Mouse (Mus musculus) megakaryocyte progenitor cell, adult 5-6 weeks (primary cell): ENCODE data around the gene Kif22. TPM values are rescaled to one million over a fixed set of nuclear protein-coding genes. Genes with fewer than 3 reads are reported as not detected.
A peak's percentile ranks its signal among the peaks of the same experiment; 100 is the strongest.

Experiments
- ATAC-seq: replicated peaks from 2 replicates; pipeline ENCODE4 v1.8.0; 2016; ENCODE audit warnings: mild to moderate bottlenecking, moderate TSS enrichment, inconsistent platforms; ENCODE audit not compliant: poor library complexity
- total RNA-seq, 2 experiments: library from RNA; stranded (forward) in 1 of 2; stranded (reverse) in 1 of 2; fragments of 157-497, 149-512 nt in 1 of 2; fragments of 200-1000 nt in 1 of 2; gene quantifications; 2 replicates each; pipeline versions ENCODE4 v1.2.3 to v1.2.4; 2015 to 2017

Gene Kif22
- total RNA-seq, 2 experiments from 2014 or later, result 67.8 to 89.8 TPM

GRCm38 (mm10) chr7:126996449-126996848 lies 45.8 kb downstream of the Kif22 start:
- ATAC-seq, result no peak

- no peak for ATAC-seq
Observed at GRCm38 (mm10) chr7:126988816-126989215, 53.5 kb downstream of the Kif22 start.

- ATAC-seq, result peak; percentile 74
Observed at GRCm38 (mm10) chr7:126986319-126986718, 56.0 kb downstream of the Kif22 start.

DNA sequence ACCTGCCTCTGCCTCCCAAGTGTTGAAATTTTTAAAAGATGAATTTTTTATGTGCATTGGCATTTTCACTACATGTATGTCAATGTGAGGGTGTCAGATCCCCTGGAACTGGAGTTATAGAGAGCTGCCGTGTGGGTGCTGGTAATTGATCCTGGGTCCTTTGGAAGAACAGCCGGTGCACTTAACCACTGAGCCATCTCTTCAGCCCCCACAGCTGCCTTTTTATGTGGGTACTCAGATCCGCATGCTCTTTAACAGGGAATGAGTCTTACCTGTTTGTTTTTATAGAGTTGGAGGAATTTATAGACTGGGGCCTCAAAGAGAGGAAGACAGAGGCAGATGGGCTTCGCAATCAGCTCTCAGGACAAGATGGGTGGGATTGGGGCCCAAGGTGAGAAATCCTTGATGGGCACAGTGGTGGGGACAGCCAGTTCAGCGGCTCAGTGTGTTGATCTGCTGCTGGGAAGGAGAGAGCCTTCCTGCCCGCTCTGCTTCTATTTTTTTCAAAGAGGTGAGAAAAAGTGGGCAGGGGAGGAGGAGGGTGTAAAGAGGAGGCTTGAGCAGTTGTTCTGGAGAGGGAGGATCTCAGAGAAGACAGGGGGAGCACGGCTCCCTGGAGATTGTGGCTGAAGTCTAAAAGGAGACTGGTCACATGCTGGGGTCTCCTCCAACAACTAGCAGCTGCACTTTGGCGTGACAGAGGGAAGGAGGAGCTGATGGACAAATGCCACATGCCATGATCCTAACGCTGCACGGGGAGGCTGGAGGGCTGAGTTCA lies 57.4 kb downstream of the Kif22 start:
- ATAC-seq, result no peak

DNA sequence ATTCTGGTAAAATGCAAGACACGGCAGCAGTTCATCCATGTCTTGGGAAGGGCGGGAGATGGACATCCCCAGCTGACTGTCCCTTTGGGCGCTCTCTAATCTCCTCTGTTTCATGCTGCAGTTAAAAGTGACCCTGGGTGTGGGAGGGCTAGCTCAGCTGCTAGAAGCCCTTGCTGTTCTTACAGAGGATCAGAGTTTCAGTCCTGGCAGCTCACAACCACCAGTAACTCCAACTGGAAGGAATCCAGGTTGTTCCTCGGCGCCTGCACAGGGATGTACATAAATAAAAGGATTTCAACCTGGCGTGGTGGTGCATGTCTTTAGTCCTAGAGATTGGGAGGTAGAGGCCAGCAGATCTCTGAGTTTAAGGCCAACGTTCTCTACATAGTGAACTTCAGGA lies 59.2 kb downstream of the Kif22 start:
- ATAC-seq, result no peak

GRCm38 (mm10) chr7:126982054-126982453 lies 60.2 kb downstream of the Kif22 start:
- ATAC-seq, result no peak

- no peak for ATAC-seq
Observed at GRCm38 (mm10) chr7:126981601-126982000, 60.7 kb downstream of the Kif22 start.

GRCm38 (mm10) chr7:126978841-126979240 lies 63.4 kb downstream of the Kif22 start:
- ATAC-seq, result no peak

Other genes with a start within 250 kb of the Kif22 start
Only the 30 nearest of the 31 such genes appear.
- not detected in 2 replicates for gene Fam57b, start 244.8 kb downstream of the Kif22 start, total RNA-seq (2015)
- gene Fam57b, start 244.8 kb downstream of the Kif22 start, total RNA-seq (2017), result not detected in 2 replicates
- not detected in 2 replicates for gene 4930451I11Rik, start 210.8 kb downstream of the Kif22 start, total RNA-seq (2015)
- gene 4930451I11Rik, start 210.8 kb downstream of the Kif22 start, total RNA-seq (2017), result not detected in 2 replicates
- gene Doc2a, start 195.1 kb downstream of the Kif22 start, total RNA-seq (2015), result not detected in 2 replicates
- gene Doc2a, start 195.1 kb downstream of the Kif22 start, total RNA-seq (2017), result 0.07 TPM in 1 of 2 replicates, not detected in the other
- 21.8 and 27.5 TPM in 2 replicates for gene Hirip3, start 180.5 kb downstream of the Kif22 start, total RNA-seq (2015)
- gene Hirip3, start 180.5 kb downstream of the Kif22 start, total RNA-seq (2017), result 215 and 246 TPM in 2 replicates
- gene Ino80e, start 180.1 kb downstream of the Kif22 start, total RNA-seq (2015), result 83.1 and 83.9 TPM in 2 replicates
- gene Ino80e, start 180.1 kb downstream of the Kif22 start, total RNA-seq (2017), result 36.3 and 38.5 TPM in 2 replicates
- 16.5 and 19.4 TPM in 2 replicates for gene Taok2, start 157.8 kb downstream of the Kif22 start, total RNA-seq (2015)
- gene Taok2, start 157.8 kb downstream of the Kif22 start, total RNA-seq (2017), result 30.2 and 32.6 TPM in 2 replicates
- 19.1 and 28.8 TPM in 2 replicates for gene Tmem219, start 119.6 kb downstream of the Kif22 start, total RNA-seq (2015)
- 19.8 and 36.4 TPM in 2 replicates for gene Tmem219, start 119.6 kb downstream of the Kif22 start, total RNA-seq (2017)
- 6.6 and 11.5 TPM in 2 replicates for gene Kctd13, start 113.6 kb downstream of the Kif22 start, total RNA-seq (2015)
- gene Kctd13, start 113.6 kb downstream of the Kif22 start, total RNA-seq (2017), result 8.9 and 13.2 TPM in 2 replicates
- not detected in 2 replicates for gene Asphd1, start 92.9 kb downstream of the Kif22 start, total RNA-seq (2015)
- gene Asphd1, start 92.9 kb downstream of the Kif22 start, total RNA-seq (2017), result not detected in 2 replicates
- gene Sez6l2, start 91.9 kb downstream of the Kif22 start, total RNA-seq (2015), result 0.46 and 1.6 TPM in 2 replicates
- gene Sez6l2, start 91.9 kb downstream of the Kif22 start, total RNA-seq (2017), result 0.34 and 0.37 TPM in 2 replicates
- gene Cdipt, start 66.6 kb downstream of the Kif22 start, total RNA-seq (2015), result 41.2 and 42.3 TPM in 2 replicates
- gene Cdipt, start 66.6 kb downstream of the Kif22 start, total RNA-seq (2017), result 50.1 and 54.7 TPM in 2 replicates
- 4.3 and 4.9 TPM in 2 replicates for gene Cdiptos, start 66.4 kb downstream of the Kif22 start, total RNA-seq (2015)
- 0.62 and 3.2 TPM in 2 replicates for gene Cdiptos, start 66.4 kb downstream of the Kif22 start, total RNA-seq (2017)
- 2.2 and 5.1 TPM in 2 replicates for gene Mvp, start 27.9 kb downstream of the Kif22 start, total RNA-seq (2015)
- gene Mvp, start 27.9 kb downstream of the Kif22 start, total RNA-seq (2017), result 17.4 and 19.2 TPM in 2 replicates
- not detected in 2 replicates for gene Pagr1b, start 26.0 kb downstream of the Kif22 start, total RNA-seq (2015)
- gene Pagr1b, start 26.0 kb downstream of the Kif22 start, total RNA-seq (2017), result not detected in 2 replicates
- 44.2 and 55.4 TPM in 2 replicates for gene Pagr1a, start 25.1 kb downstream of the Kif22 start, total RNA-seq (2015)
- gene Pagr1a, start 25.1 kb downstream of the Kif22 start, total RNA-seq (2017), result 39.8 and 48.1 TPM in 2 replicates
- 0.69 TPM in 1 of 2 replicates, not detected in the other for gene Gm42742, start 21.4 kb downstream of the Kif22 start, total RNA-seq (2015)
- 0.21 and 3.7 TPM in 2 replicates for gene Gm42742, start 21.4 kb downstream of the Kif22 start, total RNA-seq (2017)
- 0.74 and 1.1 TPM in 2 replicates for gene Prrt2, start 21.3 kb downstream of the Kif22 start, total RNA-seq (2015)
- gene Prrt2, start 21.3 kb downstream of the Kif22 start, total RNA-seq (2017), result 0.44 TPM in 1 of 2 replicates, not detected in the other
- gene Maz, start 15.4 kb downstream of the Kif22 start, total RNA-seq (2015), result 93.4 and 103 TPM in 2 replicates
- 64.2 and 64.5 TPM in 2 replicates for gene Maz, start 15.4 kb downstream of the Kif22 start, total RNA-seq (2017)
- gene Zg16, start 44.9 kb upstream of the Kif22 start, total RNA-seq (2015), result 4.4 and 4.7 TPM in 2 replicates
- 1.7 and 4.0 TPM in 2 replicates for gene Zg16, start 44.9 kb upstream of the Kif22 start, total RNA-seq (2017)
- gene AI467606, start 48.9 kb upstream of the Kif22 start, total RNA-seq (2015), result 27.4 and 27.5 TPM in 2 replicates
- gene AI467606, start 48.9 kb upstream of the Kif22 start, total RNA-seq (2017), result 17.5 and 20.6 TPM in 2 replicates
- 2.0 and 3.5 TPM in 2 replicates for gene Qprt, start 79.8 kb upstream of the Kif22 start, total RNA-seq (2015)
- gene Qprt, start 79.8 kb upstream of the Kif22 start, total RNA-seq (2017), result 1.1 and 1.9 TPM in 2 replicates
- gene Spn, start 95.4 kb upstream of the Kif22 start, total RNA-seq (2015), result 86.0 and 93.4 TPM in 2 replicates
- 294 and 316 TPM in 2 replicates for gene Spn, start 95.4 kb upstream of the Kif22 start, total RNA-seq (2017)
- 16.8 and 17.4 TPM in 2 replicates for gene Cd2bp2, start 153.6 kb upstream of the Kif22 start, total RNA-seq (2015)
- 56.0 and 65.7 TPM in 2 replicates for gene Cd2bp2, start 153.6 kb upstream of the Kif22 start, total RNA-seq (2017)
- 12.8 and 13.8 TPM in 2 replicates for gene Tbc1d10b, start 166.0 kb upstream of the Kif22 start, total RNA-seq (2015)
- 34.0 and 36.0 TPM in 2 replicates for gene Tbc1d10b, start 166.0 kb upstream of the Kif22 start, total RNA-seq (2017)
- 7.8 and 10.6 TPM in 2 replicates for gene Mylpf, start 166.4 kb upstream of the Kif22 start, total RNA-seq (2015)
- gene Mylpf, start 166.4 kb upstream of the Kif22 start, total RNA-seq (2017), result 6.0 and 6.8 TPM in 2 replicates
- 6.5 and 9.0 TPM in 2 replicates for gene Zfp553, start 190.6 kb upstream of the Kif22 start, total RNA-seq (2015)
- gene Zfp553, start 190.6 kb upstream of the Kif22 start, total RNA-seq (2017), result 13.8 and 15.4 TPM in 2 replicates
- 27.0 and 38.6 TPM in 2 replicates for gene Sept1, start 190.7 kb upstream of the Kif22 start, total RNA-seq (2015)
- 21.7 and 35.4 TPM in 2 replicates for gene Sept1, start 190.7 kb upstream of the Kif22 start, total RNA-seq (2017)
- gene Zfp771, start 201.8 kb upstream of the Kif22 start, total RNA-seq (2015), result 3.4 and 3.5 TPM in 2 replicates
- 2.7 and 8.0 TPM in 2 replicates for gene Zfp771, start 201.8 kb upstream of the Kif22 start, total RNA-seq (2017)
- gene Dctpp1, start 218.2 kb upstream of the Kif22 start, total RNA-seq (2015), result 92.7 and 106 TPM in 2 replicates
- gene Dctpp1, start 218.2 kb upstream of the Kif22 start, total RNA-seq (2017), result 62.4 and 63.5 TPM in 2 replicates
- 63.9 and 74.4 TPM in 2 replicates for gene Sephs2, start 231.6 kb upstream of the Kif22 start, total RNA-seq (2015)
- 161 and 168 TPM in 2 replicates for gene Sephs2, start 231.6 kb upstream of the Kif22 start, total RNA-seq (2017)